Mouse (Mus musculus) erythroblast, embryonic 14.5 days (primary cell): ENCODE results near the gene Ankub1.

ENCODE experiments used
- GATA1 ChIP-seq: IDR thresholded peaks from 2 replicates; pipeline ENCODE4 v1.6.1; 2012; ENCODE audit warnings: low read length, inconsistent platforms, mixed read lengths
- TAL1 ChIP-seq: IDR thresholded peaks from 3 replicates; pipeline ENCODE4 v1.6.1; 2012; ENCODE audit warnings: low read length, inconsistent platforms, mixed read lengths

- TF ChIP-seq TAL1, result no peak
- no peak for TF ChIP-seq GATA1
Observed at GRCm38 (mm10) chr3:57615652-57616051, 76.9 kb downstream of the Ankub1 start.
